Mouse (Mus musculus) spleen, embryonic (tissue): Measurements from ENCODE around the gene Gm28539.
"Not testable (repeated sequence)": the region's sequence is repeated elsewhere in the genome, so short reads cannot be mapped to it uniquely, and the experiment has no call there.

Experiments used
- CTCF ChIA-PET: fragments of 350-600 bp; sonication (Branson Sonifier 250); formaldehyde crosslinking; loops from one replicate; lab custom pipeline; 2022; lab: Charles Lee

Gene Gm28539

GRCm38 (mm10) chr16:18952813-18953212 is 116.4 kb downstream of the Gm28539 start:
- CTCF ChIA-PET, result no interaction called here

GRCm38 (mm10) chr16:18955070-18955469 is 118.7 kb downstream of the Gm28539 start:
- CTCF ChIA-PET, result no interaction called here

GRCm38 (mm10) chr16:18963486-18963885 is 127.1 kb downstream of the Gm28539 start:
- CTCF ChIA-PET, result no interaction called here

- CTCF ChIA-PET, result interaction anchor here (0.7 kb wide), 1 partner anchor 563 kb away, joined by 24 read pairs; no protein-coding TSS in a partner anchor
Measured at GRCm38 (mm10) chr16:18969420-18970128, 133.2 kb downstream of the Gm28539 start.

- CTCF ChIA-PET, result no interaction called here
Measured at GRCm38 (mm10) chr16:18970837-18971236, 134.5 kb downstream of the Gm28539 start.

- CTCF ChIA-PET, result not testable (repeated sequence)
Measured at GRCm38 (mm10) chr16:18975665-18976064, 139.3 kb downstream of the Gm28539 start.

GRCm38 (mm10) chr16:18976315-18976714 is 139.9 kb downstream of the Gm28539 start:
- CTCF ChIA-PET, result interaction anchor here (0.7 kb wide), 1 partner anchor 9 kb away, joined by 7 read pairs; no protein-coding TSS in a partner anchor

GRCm38 (mm10) chr16:18986381-18986780 is 150.0 kb downstream of the Gm28539 start:
- CTCF ChIA-PET, result no interaction called here

GRCm38 (mm10) chr16:18986860-18987259 is 150.5 kb downstream of the Gm28539 start:
- CTCF ChIA-PET, result no interaction called here

- CTCF ChIA-PET, result interaction anchor here (0.6 to 0.8 kb wide), 4 partner anchors 134 to 257 kb away, joined by 3 to 8 read pairs (median 5); no protein-coding TSS in a partner anchor
Measured at GRCm38 (mm10) chr16:19002610-19003389, 166.4 kb downstream of the Gm28539 start.

GRCm38 (mm10) chr16:19003757-19004156 is 167.4 kb downstream of the Gm28539 start:
- CTCF ChIA-PET, result interaction anchor here (0.6 to 0.7 kb wide), 2 partner anchors 58 to 259 kb away, joined by 3 read pairs; no protein-coding TSS in a partner anchor

- CTCF ChIA-PET, result interaction anchor here (0.6 kb wide), 1 partner anchor 43 kb away, joined by 20 read pairs; no protein-coding TSS in a partner anchor
Measured at GRCm38 (mm10) chr16:19005298-19005697, 168.9 kb downstream of the Gm28539 start.
